Mouse (Mus musculus): ENCODE results near the gene Rgs10. TPM values are rescaled to one million over a fixed set of nuclear protein-coding genes. Genes with fewer than 3 reads are reported as not detected.

The Rgs10 gene
- polyA plus RNA-seq, 1 experiment = 99.0 TPM

GRCm38 (mm10) chr7:128417226-128417929 lies 1.2 kb downstream of the Rgs10 start:
- no peak for TF ChIP-seq GATA1 (IDR thresholded peaks at IDR 0.05; ENCODE audit: low read length)

DNA sequence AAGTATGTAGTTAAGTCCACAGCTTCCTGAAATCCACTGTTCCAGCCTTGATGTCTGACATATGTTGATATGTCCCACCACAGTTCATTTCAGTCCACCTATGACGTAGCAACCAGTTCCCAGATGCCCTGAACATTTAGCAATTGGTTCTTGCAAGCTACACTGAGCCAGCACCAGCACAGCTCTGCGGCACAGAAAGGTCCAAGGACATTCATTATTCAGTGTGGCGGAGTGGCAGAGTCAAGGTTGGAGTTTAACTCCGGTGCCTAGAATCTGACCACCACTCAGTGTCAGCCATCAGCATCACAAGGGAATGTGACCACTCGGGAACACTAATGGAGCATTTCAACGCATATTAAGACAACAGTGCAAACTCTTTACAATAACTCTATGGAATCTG lies 1.9 kb downstream of the Rgs10 start:
- no peak for TF ChIP-seq GATA1 (IDR thresholded peaks at IDR 0.05; ENCODE audit: low read length)

DNA sequence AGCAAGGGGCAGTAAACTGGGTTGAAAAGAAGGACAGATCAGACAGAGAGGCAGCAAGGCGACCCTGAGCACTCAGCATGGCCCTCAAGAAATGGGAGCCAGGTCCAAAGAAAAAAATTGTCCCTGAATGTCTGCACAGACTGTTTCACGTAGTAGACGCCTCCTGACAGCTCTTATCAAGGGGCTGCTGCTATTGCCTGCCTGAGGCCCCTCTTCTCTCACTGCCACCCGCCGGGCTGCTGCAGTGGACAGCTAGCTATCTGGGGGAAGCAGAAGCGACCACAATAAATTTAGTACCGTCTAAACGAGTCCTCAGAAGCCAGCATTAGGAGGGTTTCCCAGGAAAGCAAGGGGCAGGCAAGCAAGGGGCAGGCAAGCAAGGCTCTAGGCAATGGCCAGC lies 4.1 kb downstream of the Rgs10 start:
- TF ChIP-seq GATA1 (IDR thresholded peaks at IDR 0.05; ENCODE audit: low read length) = peak; percentile 57

- TF ChIP-seq GATA1 (IDR thresholded peaks at IDR 0.05; ENCODE audit: low read length) = no peak
Measured at GRCm38 (mm10) chr7:128412071-128412833, 6.3 kb downstream of the Rgs10 start.

GRCm38 (mm10) chr7:128410708-128411413 lies 7.7 kb downstream of the Rgs10 start:
- no peak for TF ChIP-seq GATA1 (IDR thresholded peaks at IDR 0.05; ENCODE audit: low read length)

- no peak for TF ChIP-seq GATA1 (IDR thresholded peaks at IDR 0.05; ENCODE audit: low read length)
Measured at GRCm38 (mm10) chr7:128408265-128408664, 10.3 kb downstream of the Rgs10 start.

DNA sequence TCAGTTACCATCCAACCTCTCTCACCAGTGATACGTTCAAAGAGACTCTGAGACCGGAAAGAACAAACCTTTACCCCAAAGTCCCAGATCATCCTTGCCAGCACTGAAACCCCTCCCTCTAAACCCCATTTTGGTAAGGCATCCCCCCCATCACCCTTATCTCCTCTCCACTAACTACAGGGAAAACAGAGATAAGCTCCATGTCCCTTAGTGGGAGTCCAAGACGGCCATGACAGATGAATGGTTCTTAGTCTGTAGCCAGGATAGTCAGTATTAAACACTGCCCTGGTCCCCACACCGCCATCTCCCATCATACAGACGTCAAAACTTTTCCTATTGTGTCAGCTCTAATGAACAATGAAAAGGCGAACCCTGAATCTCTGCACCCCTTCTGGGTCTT lies 14.6 kb downstream of the Rgs10 start:
- peak; percentile 29 for TF ChIP-seq GATA1 (IDR thresholded peaks at IDR 0.05; ENCODE audit: low read length)

GRCm38 (mm10) chr7:128403586-128403985 lies 15.0 kb downstream of the Rgs10 start:
- TF ChIP-seq GATA1 (IDR thresholded peaks at IDR 0.05; ENCODE audit: low read length) = no peak

DNA sequence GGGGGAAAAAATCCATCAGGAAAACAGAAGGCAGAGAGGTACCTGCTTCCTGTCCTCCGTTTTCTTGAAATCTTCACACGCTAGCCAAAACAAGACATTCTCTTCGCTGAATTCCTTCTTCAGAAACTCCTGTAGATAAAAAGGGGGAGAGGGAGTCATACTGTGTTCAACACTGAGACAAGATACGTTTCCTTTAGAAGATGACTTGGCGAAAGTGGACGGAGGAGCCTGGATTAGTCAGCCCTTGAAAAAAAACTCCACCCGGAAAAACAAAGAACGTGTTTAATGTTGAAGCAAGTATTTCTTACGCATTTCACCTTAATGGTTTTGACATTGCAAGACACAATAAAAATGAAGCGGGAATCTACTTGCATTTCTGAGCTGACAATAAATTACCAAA lies 15.4 kb downstream of the Rgs10 start:
- no peak for TF ChIP-seq GATA1 (IDR thresholded peaks at IDR 0.05; ENCODE audit: low read length)

DNA sequence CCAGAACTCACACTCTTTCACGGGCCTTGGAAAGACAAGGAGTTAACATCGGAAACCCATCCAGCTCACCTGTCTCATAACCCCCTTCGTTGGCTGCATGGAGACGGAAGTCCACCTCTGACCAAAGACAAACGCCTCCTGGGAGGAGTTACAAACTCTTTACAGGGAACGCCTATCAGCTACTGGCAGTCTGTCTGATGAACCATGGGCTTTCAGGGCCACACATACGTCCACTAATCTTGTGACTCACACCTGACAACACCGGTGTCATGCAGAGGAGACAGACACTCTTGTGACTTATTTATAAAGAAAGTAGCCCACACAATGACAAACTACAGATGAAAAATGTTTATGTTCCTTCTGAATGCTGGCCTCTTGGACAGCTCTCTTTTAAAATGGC lies 16.0 kb downstream of the Rgs10 start:
- TF ChIP-seq GATA1 (IDR thresholded peaks at IDR 0.05; ENCODE audit: low read length) = no peak

GRCm38 (mm10) chr7:128398664-128399063 lies 19.9 kb downstream of the Rgs10 start:
- peak; percentile 92 for TF ChIP-seq GATA1 (IDR thresholded peaks at IDR 0.05; ENCODE audit: low read length)

GRCm38 (mm10) chr7:128397066-128397465 lies 21.5 kb downstream of the Rgs10 start:
- no peak for TF ChIP-seq GATA1 (IDR thresholded peaks at IDR 0.05; ENCODE audit: low read length)

DNA sequence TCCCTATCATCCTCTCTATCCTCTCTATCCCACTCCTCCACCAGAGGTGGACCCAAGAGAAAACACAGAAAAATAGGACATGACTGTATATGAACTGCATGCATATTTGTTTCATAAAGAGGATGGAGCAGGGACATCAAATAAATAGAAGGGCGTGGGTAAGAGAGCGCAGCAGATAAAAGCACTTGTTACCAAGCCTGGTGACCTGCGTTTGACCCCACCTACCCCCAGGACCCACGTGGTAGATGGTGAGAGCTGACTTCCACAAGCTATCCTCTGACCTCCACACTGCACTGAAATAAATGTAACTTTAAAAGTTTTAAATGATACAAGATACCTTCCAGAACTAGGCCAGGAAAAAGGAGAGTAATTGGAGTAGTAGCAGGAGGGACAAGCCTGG lies 24.8 kb downstream of the Rgs10 start:
- TF ChIP-seq GATA1 (IDR thresholded peaks at IDR 0.05; ENCODE audit: low read length) = no peak

DNA sequence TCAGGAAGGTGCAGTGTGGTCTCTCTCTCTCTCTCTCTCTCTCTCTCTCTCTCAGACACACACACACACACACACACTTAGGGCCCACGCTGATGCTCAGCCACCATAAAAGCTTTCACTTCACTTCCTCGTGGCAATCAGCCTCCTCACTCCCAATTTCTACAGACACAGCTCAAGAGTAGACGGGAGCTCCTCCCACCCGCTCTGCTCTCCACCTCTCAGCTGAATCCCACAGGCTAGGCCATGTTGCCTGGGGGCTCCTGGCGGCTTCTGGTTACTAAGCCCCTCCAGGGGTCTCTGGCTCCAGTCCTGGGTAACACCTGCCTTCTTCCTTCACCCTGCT lies 25.6 kb downstream of the Rgs10 start:
- TF ChIP-seq GATA1 (IDR thresholded peaks at IDR 0.05; ENCODE audit: low read length) = no peak

- no peak for TF ChIP-seq GATA1 (IDR thresholded peaks at IDR 0.05; ENCODE audit: low read length)
Measured at GRCm38 (mm10) chr7:128392071-128392971, 26.2 kb downstream of the Rgs10 start.

All from G1E-ER4 (cell line).